Mouse (Mus musculus): ENCODE measurements around the gene 4933406M09Rik.

The 4933406M09Rik gene

GRCm38 (mm10) chr1:134433473-134433872, 47.7 kb downstream of the 4933406M09Rik start:
- DNase-seq (ENCODE audit: low spot score) = no peak

DNA sequence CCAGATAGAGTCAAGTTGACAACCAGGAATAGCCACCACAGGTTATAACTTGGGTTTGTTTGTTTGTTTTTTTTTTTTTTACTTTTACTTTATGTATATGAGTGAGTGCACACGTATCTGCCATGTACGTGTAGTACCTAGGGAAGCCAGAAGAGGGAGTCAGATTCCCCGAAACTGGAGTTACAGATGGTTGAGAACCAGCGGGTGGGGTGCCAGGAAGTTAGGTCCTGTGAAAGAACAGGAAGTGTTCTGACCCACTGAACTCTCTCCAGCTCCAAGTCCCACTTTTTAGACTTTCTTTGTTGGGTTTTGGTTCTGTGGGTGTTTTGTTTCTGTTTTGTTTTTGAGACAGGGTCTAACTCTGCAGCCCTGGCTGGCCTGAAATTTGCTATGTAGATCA, 49.7 kb downstream of the 4933406M09Rik start:
- DNase-seq (ENCODE audit: low spot score) = no peak

GRCm38 (mm10) chr1:134440437-134440836, 54.7 kb downstream of the 4933406M09Rik start:
- DNase-seq (ENCODE audit: low spot score) = no peak

Data from layer of hippocampus, adult 9-10 months (tissue).